Mouse (Mus musculus) cortical plate, adult 2 months (tissue): ENCODE results near the gene Enox1. TPM values are rescaled to one million over a fixed set of nuclear protein-coding genes. Genes with fewer than 3 reads are reported as not detected.

Source experiments
- H3K27ac ChIP-seq: fragments of 200-500 bp; 2 replicates; pipeline ENCODE4 v1.5.1; 2012; ENCODE audit warnings: low read length, control low read depth, inconsistent platforms; ENCODE audit not compliant: insufficient read depth
- H3K4me1 ChIP-seq: fragments of 200-500 bp; 2 replicates; pipeline ENCODE4 v1.6.1; 2011; ENCODE audit warnings: low read length; ENCODE audit not compliant: control insufficient read depth, insufficient read depth
- H3K4me3 ChIP-seq: fragments of 200-500 bp; 2 replicates; pipeline ENCODE4 v1.5.1; 2011; ENCODE audit warnings: mild to moderate bottlenecking, low read length, control low read depth; ENCODE audit not compliant: insufficient read depth
- CTCF ChIP-seq: fragments of 200-500 bp; IDR thresholded peaks from 2 replicates; pipeline ENCODE4 v1.5.1; 2011; ENCODE audit warnings: mild to moderate bottlenecking, control low read depth, low read length; ENCODE audit not compliant: insufficient read depth; ENCODE audit errors: extremely low read depth
- POLR2A ChIP-seq: fragments of 200-500 bp; IDR thresholded peaks from 2 replicates; pipeline ENCODE4 v1.6.1; 2011; ENCODE audit warnings: mild to moderate bottlenecking, low read length, control low read depth; ENCODE audit not compliant: insufficient read depth; ENCODE audit errors: extremely low read depth
- polyA plus RNA-seq: library from polyadenylated mRNA; depleted of rRNA; stranded (reverse); fragments of >200 nt; gene quantifications from 2 replicates; pipeline ENCODE4 v1.2.3, GENCODE M21; 2012

Enox1 gene
- polyA plus RNA-seq, 1 experiment, result 17.2 TPM

GRCm38 (mm10) chr14:77421031-77421430 lies 264.5 kb downstream of the Enox1 start:
- Histone ChIP-seq H3K4me3 (no peak overlapping the region), H3K27ac (no peak overlapping the region), H3K4me1 (peaks cover 2% of the 10 kb centered on the region)
- TF ChIP-seq POLR2A (no peak), CTCF (no peak)

GRCm38 (mm10) chr14:77423194-77423593 lies 266.6 kb downstream of the Enox1 start:
- no peak overlapping the region for H3K27ac ChIP-seq
- no peak for TF ChIP-seq POLR2A
- TF ChIP-seq CTCF, result no peak
- no peak overlapping the region for H3K4me3 ChIP-seq
- H3K4me1 ChIP-seq, result peaks cover 2% of the 10 kb centered on the region

GRCm38 (mm10) chr14:77439426-77439825 lies 282.9 kb downstream of the Enox1 start:
- H3K4me1 ChIP-seq, result no peaks in the 10 kb centered on the region; the same call in 1 of the 2 replicates
- TF ChIP-seq POLR2A (no peak), CTCF (no peak)
- H3K4me3 ChIP-seq, result no peak overlapping the region
- no peak overlapping the region; the same call in 1 of the 2 replicates for H3K27ac ChIP-seq

- no peak for TF ChIP-seq CTCF
- no peak for TF ChIP-seq POLR2A
Observed at GRCm38 (mm10) chr14:77440805-77441204, 284.2 kb downstream of the Enox1 start.

GRCm38 (mm10) chr14:77441541-77441940 lies 285.0 kb downstream of the Enox1 start:
- Histone ChIP-seq H3K27ac (no peak overlapping the region), H3K4me3 (no peak overlapping the region), H3K4me1 (no peaks in the 10 kb centered on the region; the same call in 1 of the 2 replicates)
- TF ChIP-seq POLR2A (no peak), CTCF (no peak)

More at GRCm38 (mm10) chr14:77440805-77441204, 284.2 kb downstream of the Enox1 start:
- H3K4me3 ChIP-seq, result no peak overlapping the region
- no peaks in the 10 kb centered on the region; the same call in 1 of the 2 replicates for H3K4me1 ChIP-seq
- no peak overlapping the region for H3K27ac ChIP-seq

- TF ChIP-seq CTCF (no peak), POLR2A (no peak)
- H3K4me1 ChIP-seq, result no peaks in the 10 kb centered on the region
- H3K4me3 ChIP-seq, result no peak overlapping the region
- no peak overlapping the region for H3K27ac ChIP-seq
Observed at GRCm38 (mm10) chr14:77448001-77448400, 291.4 kb downstream of the Enox1 start.

GRCm38 (mm10) chr14:77451916-77452315 lies 295.4 kb downstream of the Enox1 start:
- no peaks in the 10 kb centered on the region for H3K4me1 ChIP-seq
- H3K4me3 ChIP-seq, result no peak overlapping the region
- no peak overlapping the region for H3K27ac ChIP-seq
- no peak for TF ChIP-seq CTCF
- no peak for TF ChIP-seq POLR2A

- H3K4me3 ChIP-seq, result no peak overlapping the region
- no peaks in the 10 kb centered on the region for H3K4me1 ChIP-seq
- no peak overlapping the region for H3K27ac ChIP-seq
- TF ChIP-seq POLR2A, result no peak
- TF ChIP-seq CTCF, result no peak
Observed at GRCm38 (mm10) chr14:77456066-77456465, 299.5 kb downstream of the Enox1 start.

- TF ChIP-seq POLR2A (no peak), CTCF (no peak)
Observed at GRCm38 (mm10) chr14:77456876-77457275, 300.3 kb downstream of the Enox1 start.

GRCm38 (mm10) chr14:77458217-77458616 lies 301.7 kb downstream of the Enox1 start:
- Histone ChIP-seq H3K4me3 (no peak overlapping the region), H3K27ac (no peak overlapping the region), H3K4me1 (no peaks in the 10 kb centered on the region)
- TF ChIP-seq CTCF (no peak), POLR2A (no peak)

More at GRCm38 (mm10) chr14:77456876-77457275, 300.3 kb downstream of the Enox1 start:
- Histone ChIP-seq H3K27ac (no peak overlapping the region), H3K4me3 (no peak overlapping the region), H3K4me1 (no peaks in the 10 kb centered on the region)

GRCm38 (mm10) chr14:77463919-77464318 lies 307.4 kb downstream of the Enox1 start:
- TF ChIP-seq POLR2A (no peak), CTCF (no peak)
- Histone ChIP-seq H3K4me3 (no peak overlapping the region), H3K4me1 (no peaks in the 10 kb centered on the region; the same call in 1 of the 2 replicates), H3K27ac (no peak overlapping the region)
